16 mouse cellular contexts compared by ENCODE assay signal in genomic region chr2:32190620-32191019, GRCm38 (mm10).
"Had no signal": no experiment of that assay in that cellular context is flagged by ENCODE, and none has a peak within 500 bp of the region (broad histone marks: within the 10 kb centered on the region; RNA-seq: fewer than 3 reads in every experiment).

No protein-coding gene starts in this region.

- H3K4me1 ChIP-seq: limb, embryonic 13.5 days; midbrain, embryonic 12.5 days; neural tube, embryonic 13.5 days had no signal

- H3K4me2 ChIP-seq: kidney, embryonic 15.5 days; limb, embryonic 13.5 days; midbrain, embryonic 12.5 days; neural tube, embryonic 13.5 days had no signal

- ATAC-seq: midbrain, embryonic 16.5 days had no signal

- H3K9me3 ChIP-seq: kidney, embryonic 15.5 days; limb, embryonic 13.5 days; megakaryocyte, embryonic 14.5 days; midbrain, embryonic 12.5 days; neural tube, embryonic 13.5 days had no signal

- DNase-seq: kidney, adult 2 months; kidney, postnatal 36 days; left cerebral cortex, postnatal 4 days; retina, postnatal 1 day; right cerebral cortex, postnatal 4 days; spleen, adult 18-20 months; thymus, adult 2 months; thymus, postnatal 25 days had no signal

- H3K4me3 ChIP-seq: kidney, embryonic 15.5 days; limb, embryonic 13.5 days; megakaryocyte, embryonic 14.5 days; midbrain, embryonic 12.5 days; neural tube, embryonic 13.5 days had no signal

- H3K9ac ChIP-seq: kidney, embryonic 15.5 days; limb, embryonic 13.5 days; liver, embryonic 14.5 days; midbrain, embryonic 12.5 days; neural tube, embryonic 13.5 days had no signal

- H3K27me3 ChIP-seq: kidney, embryonic 15.5 days; limb, embryonic 13.5 days; megakaryocyte, embryonic 14.5 days; midbrain, embryonic 12.5 days; neural tube, embryonic 13.5 days had no signal

- H3K27ac ChIP-seq: kidney, embryonic 15.5 days; limb, embryonic 13.5 days; liver, embryonic 14.5 days; macrophage; midbrain, embryonic 12.5 days had no signal
